Mouse (Mus musculus) erythroblast, embryonic 14.5 days (primary cell): ENCODE measurements around the gene Rbfox3.

Source experiments
- GATA1 ChIP-seq: IDR thresholded peaks from 2 replicates; pipeline ENCODE4 v1.6.1; 2012; ENCODE audit warnings: low read length, inconsistent platforms, mixed read lengths
- TAL1 ChIP-seq: IDR thresholded peaks from 3 replicates; pipeline ENCODE4 v1.6.1; 2012; ENCODE audit warnings: low read length, inconsistent platforms, mixed read lengths

DNA sequence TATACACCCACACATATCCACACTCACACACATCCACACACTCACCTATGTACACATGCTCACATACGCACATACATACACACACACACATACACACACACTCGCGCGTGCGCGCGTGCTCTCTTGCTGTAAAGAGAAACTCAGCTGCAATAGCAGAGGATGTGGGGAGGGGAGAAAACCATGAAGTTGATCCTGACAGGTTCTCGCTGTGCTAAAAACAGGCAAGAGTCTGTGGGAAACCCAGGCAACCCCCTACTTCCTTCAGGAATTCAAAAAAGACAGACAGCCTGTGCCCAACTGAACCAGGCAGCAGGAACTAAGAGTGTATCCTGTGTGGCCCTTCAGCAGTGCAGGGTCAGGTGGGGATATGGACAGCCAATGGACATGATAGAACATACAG lies 92.9 kb downstream of the Rbfox3 start:
- TF ChIP-seq GATA1: no peak
- no peak for TF ChIP-seq TAL1
